Mouse (Mus musculus) embryonic facial prominence, embryonic 11.5 days (tissue): ENCODE measurements at regions not wholly inside any gene's neighbourhood (a gene's known extent, or its start where the extent isn't known, plus 50 kb on each side); places are given as distances from the start of the nearest gene placed in this dataset.
A peak's percentile ranks its signal among the peaks of the same experiment; 100 is the strongest.

ENCODE experiments used
- ATAC-seq: fragments of 200-750 bp; cut with Nextera tagmentation; replicated peaks from 2 replicates; pipeline ENCODE4 v1.8.0; 2017; ENCODE audit warnings: low read depth; ENCODE audit not compliant: insufficient number of reproducible peaks, low FRiP score, low TSS enrichment
- DNase-seq: peaks from one replicate; pipeline ENCODE4 v3.0.0-alpha.2; 2015; ENCODE audit warnings: low spot score
- H3K27ac ChIP-seq: fragments of 300-500 bp; sonication (generic); replicated peaks from 2 replicates; pipeline ENCODE4 v1.5.1; 2014; ENCODE audit warnings: mild to moderate bottlenecking, low read depth, low read length, control low read depth
- H3K27me3 ChIP-seq: fragments of 300-500 bp; sonication (generic); 2 replicates; pipeline ENCODE4 v1.6.1; 2014; ENCODE audit warnings: mild to moderate bottlenecking, low read length, moderate library complexity, mixed read lengths; ENCODE audit not compliant: control insufficient read depth, insufficient read depth
- H3K36me3 ChIP-seq: fragments of 300-500 bp; sonication (generic); replicated peaks from 2 replicates; pipeline ENCODE4 v1.6.1; 2014; ENCODE audit warnings: low read depth, mild to moderate bottlenecking, low read length, moderate library complexity, mixed read lengths; ENCODE audit not compliant: control insufficient read depth, insufficient read depth
- H3K4me1 ChIP-seq: fragments of 300-500 bp; sonication (generic); 2 replicates; pipeline ENCODE4 v1.6.1; 2014; ENCODE audit warnings: low read length, mixed read lengths; ENCODE audit not compliant: control insufficient read depth, insufficient read depth
- H3K4me2 ChIP-seq: fragments of 300-500 bp; sonication (generic); 2 replicates; pipeline ENCODE4 v1.6.1; 2014; ENCODE audit warnings: low read depth, mild to moderate bottlenecking, control low read depth, low read length, moderate library complexity
- H3K4me3 ChIP-seq: fragments of 300-500 bp; sonication (generic); 2 replicates; pipeline ENCODE4 v1.5.1; 2014; ENCODE audit warnings: low read depth, low read length, control low read depth
- H3K9ac ChIP-seq: fragments of 300-500 bp; sonication (generic); replicated peaks from 2 replicates; pipeline ENCODE4 v1.6.1; 2014; ENCODE audit warnings: mild to moderate bottlenecking, control low read depth, low read length
- H3K9me3 ChIP-seq: fragments of 300-500 bp; sonication (generic); replicated peaks from 2 replicates; pipeline ENCODE4 v1.6.1; 2016; ENCODE audit warnings: mild to moderate bottlenecking, low read length, inconsistent platforms, mixed read lengths; ENCODE audit not compliant: control insufficient read depth
- WGBS: fragments of 180-500 bp; shearing (Covaris S2); extraction: QIAGEN DNeasy Blood & Tissue Kit; methylation state at CpG from one replicate; pipeline ENCODE4 v1.1.7; 2014; 5-methylcytosine and 5-hydroxymethylcytosine counted together

- 33% methylated on average over 2 of the region's 2 CpGs for WGBS
- Histone ChIP-seq H3K9me3 (no peaks in the 10 kb centered on the region), H3K4me3 (0 out of 2 replicates have a peak overlapping the region, but pooled peaks have one; percentile 17), H3K9ac (no peak overlapping the region), H3K4me2 (peak overlapping the region; percentile 16; the same call in 1 of the 2 replicates), H3K4me1 (no peaks in the 10 kb centered on the region), H3K36me3 (no peaks in the 10 kb centered on the region), H3K27ac (no peak overlapping the region), H3K27me3 (peaks cover 53% of the 10 kb centered on the region)
- ATAC-seq (no peak), DNase-seq (no peak)
These were observed 155.6 kb upstream of the Cypt12 start for GRCm38 (mm10) chr3:17792537-17793039.

- H3K4me1 ChIP-seq, result no peaks in the 10 kb centered on the region
- no peaks in the 10 kb centered on the region for H3K9me3 ChIP-seq
- peak; percentile 49 for DNase-seq
- H3K4me2 ChIP-seq, result peak overlapping the region; percentile 47
- WGBS, result under 1% methylated on average over 24 of the region's 24 CpGs
- peaks cover 45% of the 10 kb centered on the region for H3K27me3 ChIP-seq
- 0 out of 2 replicates have a peak overlapping the region, but pooled peaks have one; percentile 28 for H3K27ac ChIP-seq
- peak overlapping the region; percentile 55 for H3K9ac ChIP-seq
- H3K4me3 ChIP-seq, result peak overlapping the region; percentile 33
- ATAC-seq, result peak; percentile 51; the same call in 1 of the 2 replicates
- no peaks in the 10 kb centered on the region for H3K36me3 ChIP-seq
These were observed 154.5 kb upstream of the Cypt12 start for GRCm38 (mm10) chr3:17793646-17794250.

GRCm38 (mm10) chr3:17794251-17795061 lies 153.8 kb upstream of the Cypt12 start:
- Histone ChIP-seq H3K27ac (peak overlapping the region; percentile 28; the same call in 1 of the 2 replicates), H3K27me3 (peaks cover 45% of the 10 kb centered on the region)
- no peak; the same call in 1 of the 2 replicates for ATAC-seq

DNA sequence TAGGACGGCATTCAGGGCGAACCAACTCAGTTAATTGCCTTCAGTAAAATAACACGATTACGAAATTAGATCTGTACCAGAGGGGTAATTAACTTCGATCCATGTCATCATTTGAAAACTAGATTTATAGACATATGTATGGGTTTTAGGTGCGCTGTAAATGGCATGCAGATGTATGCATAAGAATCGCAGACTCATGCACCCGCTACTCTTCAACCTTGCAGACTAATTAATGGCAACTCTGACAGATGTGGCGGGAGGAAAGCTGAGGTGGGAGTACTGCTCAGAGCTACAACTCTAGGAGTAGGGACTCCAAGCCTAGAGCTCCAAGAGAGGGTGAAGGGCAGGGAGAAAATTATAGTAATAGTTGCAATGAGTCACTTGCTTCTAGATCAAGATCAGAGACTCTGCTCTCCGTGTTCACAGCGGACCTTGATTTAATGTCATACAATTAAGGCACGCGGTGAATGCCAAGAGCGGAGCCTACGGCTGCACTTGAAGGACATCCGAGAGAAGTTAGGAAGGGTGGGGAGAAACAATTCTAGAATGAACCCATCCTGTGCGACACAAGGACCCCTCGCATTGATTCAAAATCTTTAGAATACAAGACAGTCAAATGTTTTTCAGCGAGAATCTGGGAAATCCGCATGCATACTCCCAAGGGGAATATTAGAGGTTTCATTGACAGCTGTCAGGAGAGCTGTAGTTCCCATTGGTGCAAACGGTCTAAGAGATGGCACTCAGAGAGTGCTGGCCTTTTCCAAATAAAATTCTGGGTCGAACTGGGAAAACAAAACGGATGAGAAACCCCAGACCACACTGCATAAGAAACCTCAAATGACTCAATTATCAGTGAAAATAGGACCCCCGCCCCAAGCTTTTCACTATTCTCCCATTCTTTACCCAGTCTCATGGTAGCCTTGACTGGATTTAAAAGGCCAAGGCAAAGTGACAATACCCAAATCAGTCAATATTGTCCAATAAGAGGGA lies 152.6 kb upstream of the Cypt12 start:
- H3K27ac ChIP-seq, result no peak overlapping the region
- H3K9ac ChIP-seq, result no peak overlapping the region; the same call in 1 of the 2 replicates
- no peaks in the 10 kb centered on the region for H3K4me1 ChIP-seq
- WGBS, result 6% methylated on average over 24 of the region's 24 CpGs
- H3K4me3 ChIP-seq, result peak overlapping the region; percentile 3; the same call in 1 of the 2 replicates
- no peak overlapping the region; the same call in 1 of the 2 replicates for H3K4me2 ChIP-seq
- H3K27me3 ChIP-seq, result peaks cover 40% of the 10 kb centered on the region
- ATAC-seq, result no peak
- no peaks in the 10 kb centered on the region for H3K36me3 ChIP-seq
- DNase-seq, result peak; percentile 12
- H3K9me3 ChIP-seq, result no peaks in the 10 kb centered on the region

More at GRCm38 (mm10) chr3:17794251-17795061, 153.8 kb upstream of the Cypt12 start:
- no peaks in the 10 kb centered on the region for H3K4me1 ChIP-seq
- DNase-seq, result peak; percentile 34
- peak overlapping the region; percentile 33 for H3K4me3 ChIP-seq
- WGBS, result under 1% methylated on average over 46 of the region's 46 CpGs
- peak overlapping the region; percentile 55 for H3K9ac ChIP-seq
- no peaks in the 10 kb centered on the region for H3K9me3 ChIP-seq
- no peaks in the 10 kb centered on the region for H3K36me3 ChIP-seq
- peak overlapping the region; percentile 47 for H3K4me2 ChIP-seq

GRCm38 (mm10) chr3:17796766-17797165 lies 151.4 kb upstream of the Cypt12 start:
- peaks cover 34% of the 10 kb centered on the region for H3K27me3 ChIP-seq

GRCm38 (mm10) chr3:17798399-17798798 lies 149.8 kb upstream of the Cypt12 start:
- H3K4me2 ChIP-seq, result no peak overlapping the region
- ATAC-seq, result no peak

More at GRCm38 (mm10) chr3:17796766-17797165, 151.4 kb upstream of the Cypt12 start:
- no peaks in the 10 kb centered on the region for H3K36me3 ChIP-seq
- H3K9ac ChIP-seq, result no peak overlapping the region
- 25% methylated on average over 3 of the region's 3 CpGs for WGBS
- H3K9me3 ChIP-seq, result no peaks in the 10 kb centered on the region
- H3K4me3 ChIP-seq, result no peak overlapping the region
- no peak for DNase-seq
- H3K4me2 ChIP-seq, result no peak overlapping the region
- no peak for ATAC-seq
- H3K27ac ChIP-seq, result no peak overlapping the region
- H3K4me1 ChIP-seq, result no peaks in the 10 kb centered on the region

DNA sequence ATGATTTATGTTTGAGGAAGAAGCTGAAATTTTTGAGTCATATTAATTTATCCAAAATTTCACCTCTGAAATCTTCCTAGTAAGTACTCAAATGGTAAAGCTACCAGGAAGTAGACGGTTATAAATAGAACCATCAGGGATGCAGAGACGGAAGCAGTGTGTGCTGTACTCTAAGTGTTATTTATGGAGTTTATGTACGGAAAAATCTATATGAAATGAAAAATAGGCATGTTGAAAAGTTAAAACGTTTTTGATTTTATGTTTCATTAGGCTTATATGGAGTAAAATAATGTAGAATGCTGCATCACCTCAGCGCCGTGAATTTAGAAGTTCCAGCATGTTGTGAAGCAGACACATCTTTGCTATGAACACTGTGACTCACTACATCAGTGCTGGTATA lies 149.1 kb upstream of the Cypt12 start:
- Histone ChIP-seq H3K27me3 (peaks cover 21% of the 10 kb centered on the region), H3K9ac (no peak overlapping the region), H3K27ac (no peak overlapping the region), H3K4me1 (no peaks in the 10 kb centered on the region), H3K36me3 (no peaks in the 10 kb centered on the region), H3K4me2 (no peak overlapping the region), H3K4me3 (no peak overlapping the region), H3K9me3 (no peaks in the 10 kb centered on the region)
- WGBS, result 58% methylated on average over 6 of the region's 6 CpGs
- ATAC-seq (no peak), DNase-seq (no peak)

More at GRCm38 (mm10) chr3:17798399-17798798, 149.8 kb upstream of the Cypt12 start:
- DNase-seq, result peak; percentile 84
- WGBS, result 6% methylated on average over 12 of the region's 12 CpGs
- no peak overlapping the region for H3K4me3 ChIP-seq
- H3K4me1 ChIP-seq, result no peaks in the 10 kb centered on the region
- no peak overlapping the region for H3K9ac ChIP-seq
- H3K36me3 ChIP-seq, result no peaks in the 10 kb centered on the region
- no peak overlapping the region for H3K27ac ChIP-seq
- H3K9me3 ChIP-seq, result no peaks in the 10 kb centered on the region
- peaks cover 28% of the 10 kb centered on the region for H3K27me3 ChIP-seq
